Mouse (Mus musculus) adrenal gland, postnatal 4 days (tissue): ENCODE data around the gene Crim1. TPM values are rescaled to one million over a fixed set of nuclear protein-coding genes. Genes with fewer than 3 reads are reported as not detected.
A peak's percentile ranks its signal among the peaks of the same experiment; 100 is the strongest.

Experiments used
- DNase-seq, 2 experiments: peaks; one replicate each; pipeline ENCODE4 v3.0.0; 2021 to 2022; ENCODE audit warnings: low spot score in 2 of 2, mixed read lengths in 2 of 2
- long read RNA-seq, 2 experiments: library from polyadenylated mRNA; stranded (forward); transcript quantifications; one replicate each; pipeline ENCODE4 v2.0.0; 2021
- total RNA-seq, 2 experiments: library from RNA; stranded (reverse); gene quantifications; 2 replicates each; pipeline ENCODE4 v1.2.3; 2021

Gene Crim1
- total RNA-seq: 10 to 100 TPM; 33.2 to 38.1 TPM
- long read RNA-seq, experiment 1, full-length matches to known transcripts: 2 of 3 reads
- long read RNA-seq, experiment 1, partial matches to known transcripts: 0 of 3 reads
- long read RNA-seq, experiment 1, other reads (novel, unspliced or antisense): 1 of 3 reads
- long read RNA-seq, experiment 2, full-length matches to known transcripts: 2 of 8 reads
- long read RNA-seq, experiment 2, partial matches to known transcripts: 3 of 8 reads
- long read RNA-seq, experiment 2, other reads (novel, unspliced or antisense): 3 of 8 reads

- DNase-seq: peak; percentile 43 to 56
Measured at GRCm38 (mm10) chr17:78199626-78200560, at the start of gene Crim1. Gene Crim1, plus strand, starts transcription at chr17:78200248.

- no peak for DNase-seq
Measured at GRCm38 (mm10) chr17:78151479-78152282, 48.4 kb upstream of the Crim1 start.

- DNase-seq: peak in 1 of 2 experiments; percentile 8
Measured at GRCm38 (mm10) chr17:78163278-78163677, 36.8 kb upstream of the Crim1 start.

DNA sequence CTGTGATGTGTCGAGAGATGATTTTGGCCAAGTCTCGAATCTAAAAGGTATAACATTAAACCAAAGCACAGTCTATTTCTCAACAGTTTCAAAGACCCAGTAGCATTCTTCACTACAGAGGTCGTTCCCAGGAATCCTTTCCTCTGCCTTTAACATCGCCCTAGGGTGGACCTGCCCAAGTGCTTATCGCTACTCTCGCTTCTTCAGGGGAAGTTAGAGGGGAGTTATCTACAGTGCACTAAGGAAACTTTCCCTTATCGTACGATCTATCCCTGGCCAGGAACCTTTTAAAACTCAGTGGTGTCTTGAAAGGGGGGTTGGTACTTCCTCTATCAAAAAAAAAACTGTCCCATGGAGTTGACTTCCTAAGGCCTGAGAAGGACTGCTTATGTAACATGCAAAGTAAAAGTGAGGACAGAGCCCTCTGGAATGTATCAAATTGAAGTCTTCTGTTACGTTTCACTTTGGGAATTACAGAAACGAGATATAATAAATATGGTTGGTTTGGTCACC, 36.3 kb upstream of the Crim1 start:
- no peak for DNase-seq

GRCm38 (mm10) chr17:78165855-78166254, 34.2 kb upstream of the Crim1 start:
- no peak for DNase-seq

DNA sequence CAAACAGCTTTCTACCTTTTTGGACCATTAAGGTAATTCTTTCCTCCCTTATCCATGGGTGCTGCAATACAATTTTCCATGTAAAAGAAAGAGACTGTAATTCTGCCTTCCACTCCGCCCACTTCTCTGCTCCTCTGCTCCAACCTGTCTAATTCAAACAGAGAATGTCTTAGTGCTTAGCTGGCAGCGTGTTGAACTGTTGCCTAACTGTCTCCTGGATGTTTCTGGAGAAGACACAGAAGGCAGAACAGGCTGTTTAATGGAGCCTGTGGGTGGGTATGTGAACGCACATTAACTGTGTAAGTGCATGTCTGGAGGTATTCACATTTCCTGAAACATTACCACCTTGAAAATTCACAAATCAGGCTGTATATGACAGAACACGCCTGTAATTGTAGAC, 33.5 kb upstream of the Crim1 start:
- no peak for DNase-seq

- DNase-seq: no peak
Measured at GRCm38 (mm10) chr17:78172371-78172770, 27.7 kb upstream of the Crim1 start.

DNA sequence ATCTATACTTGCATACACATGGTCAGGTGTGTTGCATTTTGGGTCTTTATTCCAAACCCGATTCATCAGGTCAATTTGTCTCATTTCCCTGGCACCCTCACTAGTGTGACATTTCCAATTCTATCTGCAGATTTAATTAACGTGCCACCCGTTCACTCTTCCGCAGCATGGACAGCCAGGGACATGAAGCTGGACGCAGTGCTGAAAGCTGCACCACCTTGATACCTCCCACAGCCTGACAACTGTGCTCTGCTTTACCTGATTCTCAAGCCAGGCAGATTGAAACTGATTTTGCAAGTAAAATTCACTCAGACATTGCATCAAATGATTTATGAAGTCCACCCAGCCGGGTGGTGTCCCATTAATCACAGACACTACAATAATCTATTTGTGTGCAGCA, 19.3 kb upstream of the Crim1 start:
- DNase-seq: no peak

GRCm38 (mm10) chr17:78196184-78196583, 3.9 kb upstream of the Crim1 start:
- DNase-seq: no peak

DNA sequence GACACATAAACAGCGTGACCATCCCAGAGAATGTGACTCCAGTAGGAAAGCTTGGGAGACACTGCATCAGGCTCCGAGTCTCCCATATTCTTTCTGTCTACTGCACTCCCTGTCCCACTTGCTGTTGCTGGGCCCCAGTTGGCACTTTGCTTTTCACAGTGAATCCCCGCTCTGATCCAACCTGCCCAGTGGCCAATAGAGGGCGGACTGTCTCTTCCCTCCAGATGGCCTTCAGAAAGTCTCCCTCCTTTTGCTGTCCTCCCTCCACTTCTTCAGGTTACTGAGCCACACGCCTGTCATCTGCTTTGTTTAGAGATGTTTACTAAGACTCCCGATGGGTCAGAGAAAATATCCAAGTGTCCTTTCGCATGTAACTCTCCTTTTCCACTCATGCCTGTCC, 2.9 kb upstream of the Crim1 start:
- DNase-seq: no peak

GRCm38 (mm10) chr17:78198140-78198539, 1.9 kb upstream of the Crim1 start:
- DNase-seq: no peak

DNA sequence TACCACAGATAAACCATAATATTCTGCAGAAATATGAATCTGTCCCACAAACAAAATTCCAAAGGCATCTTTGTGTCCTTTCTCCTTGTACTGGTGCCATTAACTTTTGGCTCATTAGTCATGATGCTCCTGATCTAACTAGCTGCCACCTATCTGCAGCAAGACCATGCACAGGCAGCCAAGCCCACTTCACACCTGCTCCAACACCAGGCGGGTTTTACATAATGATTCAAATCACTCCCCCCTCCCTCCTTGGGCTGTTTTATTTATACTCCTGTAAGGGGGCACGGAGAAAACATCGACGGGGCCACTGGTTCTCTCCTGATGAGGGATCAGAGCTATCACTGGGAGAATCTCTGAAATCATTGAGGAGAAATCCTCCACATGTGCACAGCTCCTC, 1.2 kb upstream of the Crim1 start:
- no peak for DNase-seq

GRCm38 (mm10) chr17:78199231-78199625, 820 bp upstream of the Crim1 start:
- DNase-seq: no peak

GRCm38 (mm10) chr17:78200561-78201220, 643 bp downstream of the Crim1 start:
- peak; percentile 18 to 19 for DNase-seq

GRCm38 (mm10) chr17:78201221-78202058, 1.4 kb downstream of the Crim1 start:
- DNase-seq: peak in 1 of 2 experiments; percentile 17

DNA sequence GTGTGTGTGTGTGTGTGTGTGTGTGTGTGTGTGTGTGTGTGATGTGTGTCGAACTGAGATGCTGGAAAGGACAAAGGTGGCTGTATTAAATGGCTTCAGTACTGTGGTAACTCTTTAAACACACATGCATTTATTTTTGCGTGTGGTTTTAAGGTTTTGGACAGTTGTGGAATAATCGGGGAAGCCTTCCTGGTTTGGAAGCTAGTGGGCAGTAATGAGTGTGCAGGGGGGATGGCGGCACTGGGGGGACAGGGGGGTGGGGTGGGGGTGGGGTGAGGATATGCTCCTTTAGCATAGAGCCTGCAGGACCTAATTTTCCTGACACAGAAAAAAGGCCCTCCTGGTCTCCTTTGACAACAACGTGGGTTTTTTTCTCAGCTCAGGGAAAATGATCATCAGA, 2.2 kb downstream of the Crim1 start:
- DNase-seq: no peak

DNA sequence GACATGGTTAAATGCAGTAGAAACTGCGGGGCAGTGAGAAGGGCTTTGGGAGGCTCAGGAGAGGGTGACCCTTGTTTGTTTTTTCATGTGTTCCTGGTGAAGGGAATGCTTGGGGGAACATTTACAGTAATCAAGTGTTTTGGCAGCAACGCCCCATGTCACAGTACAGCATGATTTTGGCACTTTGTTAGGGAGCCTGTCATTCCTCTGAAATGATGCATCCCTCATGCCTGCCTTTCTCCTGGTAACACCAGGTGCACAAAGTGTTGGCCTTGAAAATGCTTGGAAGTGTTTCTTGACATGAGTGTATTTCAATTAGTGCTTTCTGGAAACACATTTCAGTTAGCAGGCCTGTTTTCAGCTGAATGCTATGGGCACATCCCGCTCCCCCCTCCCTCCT, 2.7 kb downstream of the Crim1 start:
- no peak for DNase-seq

GRCm38 (mm10) chr17:78203478-78203877, 3.4 kb downstream of the Crim1 start:
- DNase-seq: no peak

GRCm38 (mm10) chr17:78206421-78206820, 6.4 kb downstream of the Crim1 start:
- DNase-seq: no peak

DNA sequence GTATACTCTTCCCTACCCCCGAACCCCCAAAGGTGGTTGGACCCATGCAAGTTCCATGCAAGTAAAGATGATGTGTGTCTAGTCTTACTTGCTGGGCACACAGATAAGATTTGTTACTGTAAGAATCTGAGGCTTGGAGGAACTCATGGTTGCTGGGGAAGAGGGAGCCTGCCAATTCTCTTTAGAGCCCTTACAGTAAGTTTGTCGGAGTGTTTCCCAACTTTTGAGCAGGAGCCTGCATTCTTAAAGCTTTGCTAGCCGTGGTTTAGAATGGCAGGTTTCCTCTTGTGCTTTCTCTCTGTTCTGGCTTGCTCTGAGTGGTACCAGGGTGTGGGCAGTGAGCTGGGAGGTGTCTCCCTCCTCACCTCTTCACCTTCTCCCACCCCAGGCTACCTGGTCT, 7.2 kb downstream of the Crim1 start:
- no peak for DNase-seq
